Mouse (Mus musculus) frontal cortex, postnatal 25 days (tissue): ENCODE measurements at regions not wholly inside any gene's neighbourhood (a gene's known extent, or its start where the extent isn't known, plus 50 kb on each side); places are given as distances from the start of the nearest gene placed in this dataset.

Experiments
- DNase-seq, 2 experiments: peaks; one replicate each; pipeline ENCODE4 v3.0.0; 2022; ENCODE audit warnings: low spot score in 2 of 2

- no peak for DNase-seq
Observed at GRCm38 (mm10) chr12:78097692-78098091, 96.3 kb upstream of the Gm6657 start.

GRCm38 (mm10) chr12:78098765-78099194, 95.3 kb upstream of the Gm6657 start:
- DNase-seq: peak; percentile 49 to 68

GRCm38 (mm10) chr12:78099761-78100160, 94.3 kb upstream of the Gm6657 start:
- no peak for DNase-seq

- no peak for DNase-seq
Observed at GRCm38 (mm10) chr12:78100756-78101155, 93.3 kb upstream of the Gm6657 start.

- no peak for DNase-seq
Observed at GRCm38 (mm10) chr12:78109931-78110330, 84.1 kb upstream of the Gm6657 start.

GRCm38 (mm10) chr12:78118131-78118530, 75.9 kb upstream of the Gm6657 start:
- DNase-seq: no peak

GRCm38 (mm10) chr12:78119246-78119645, 74.8 kb upstream of the Gm6657 start:
- DNase-seq: no peak

GRCm38 (mm10) chr12:78119855-78120254, 74.2 kb upstream of the Gm6657 start:
- DNase-seq: no peak

GRCm38 (mm10) chr12:78129130-78129845, 64.8 kb upstream of the Gm6657 start:
- no peak for DNase-seq

- DNase-seq: no peak
Observed at GRCm38 (mm10) chr12:78132016-78132797, 61.8 kb upstream of the Gm6657 start.

- no peak for DNase-seq
Observed at GRCm38 (mm10) chr12:78133341-78133740, 60.7 kb upstream of the Gm6657 start.

- DNase-seq: no peak
Observed at GRCm38 (mm10) chr12:78133984-78134383, 60.1 kb upstream of the Gm6657 start.

GRCm38 (mm10) chr12:78137196-78137595, 56.8 kb upstream of the Gm6657 start:
- DNase-seq: no peak

GRCm38 (mm10) chr12:78138467-78138866, 55.6 kb upstream of the Gm6657 start:
- DNase-seq: no peak
